9 mouse cellular contexts compared by ENCODE assay signal in genomic region chr9:50700921-50701691, GRCm38 (mm10). TPM values are rescaled to one million over a fixed set of nuclear protein-coding genes. Genes with fewer than 3 reads are reported as not detected.
DNase-seq lines count a peak whose midpoint lies in the region; ATAC-seq and TF ChIP-seq lines count a peak whose summit lies in the region.
"Had no signal": no experiment of that assay in that cellular context is flagged by ENCODE, and none has a peak within 500 bp of the region (broad histone marks: within the 10 kb centered on the region; RNA-seq: fewer than 3 reads in every experiment).

No protein-coding gene starts in this region.

- no peaks in the 10 kb centered on the region; the same call in 1 of the 2 replicates for H3K27me3 ChIP-seq in lung, postnatal 0 days (replicated peaks; ENCODE audit: insufficient read depth, low read length)
- no peaks in the 10 kb centered on the region for H3K27me3 ChIP-seq in forebrain, embryonic 15.5 days

- intact Hi-C loops in heart, postnatal 10 days (cut with DNase I), result no loop called here

- no peaks in the 10 kb centered on the region for H3K36me3 ChIP-seq in lung, postnatal 0 days (ENCODE audit: insufficient read depth, low read length)
- H3K36me3 ChIP-seq in forebrain, embryonic 15.5 days, result 0 out of 2 replicates have a peak, but pooled peaks cover 3% of the 10 kb centered on the region

- peak; percentile 94 for ATAC-seq in lung, postnatal 0 days
- ATAC-seq in forebrain, embryonic 15.5 days (replicated peaks), result no peak

- H3K9me3 ChIP-seq in lung, postnatal 0 days (ENCODE audit: low read length), result no peaks in the 10 kb centered on the region
- H3K9me3 ChIP-seq in forebrain, embryonic 15.5 days, result no peaks in the 10 kb centered on the region

- peak overlapping the region; percentile 71; the same call in 1 of the 2 replicates for H3K27ac ChIP-seq in layer of hippocampus, adult 2 months
- peak overlapping the region; percentile 73 for H3K27ac ChIP-seq in lung, postnatal 0 days (ENCODE audit: low read length)
- no peak overlapping the region for H3K27ac ChIP-seq in forebrain, embryonic 15.5 days (replicated peaks)
- H3K27ac ChIP-seq: macrophage had no signal

- peaks cover 10% of the 10 kb centered on the region; the same call in 1 of the 2 replicates for H3K4me1 ChIP-seq in lung, postnatal 0 days (ENCODE audit: insufficient read depth, low read depth, low read length)
- H3K4me1 ChIP-seq in forebrain, embryonic 15.5 days, result peaks cover 21% of the 10 kb centered on the region

- TF ChIP-seq EP300 in lung, postnatal 0 days (IDR thresholded peaks at IDR 0.05), result peak; percentile 59

- peak overlapping the region; percentile 11; the same call in 1 of the 2 replicates for H3K4me2 ChIP-seq in lung, postnatal 0 days (replicated peaks; ENCODE audit: low read depth, low read length)
- H3K4me2 ChIP-seq in forebrain, embryonic 15.5 days (replicated peaks), result no peak overlapping the region

- no peak overlapping the region for H3K4me3 ChIP-seq in layer of hippocampus, adult 2 months
- H3K4me3 ChIP-seq in lung, postnatal 0 days (ENCODE audit: low read depth, low read length), result no peak overlapping the region
- H3K4me3 ChIP-seq in forebrain, embryonic 15.5 days, result no peak overlapping the region

- peak in 1 of 2 experiments; percentile 21 for DNase-seq in layer of hippocampus, adult 2 months (ENCODE audit: low spot score in 2 of 2)
- DNase-seq in layer of hippocampus, postnatal 14 days (ENCODE audit: low spot score in 2 of 2), result no peak
- peak; percentile 79 for DNase-seq in cerebellum, adult 9-11 months
- peak; percentile 50 to 62 for DNase-seq in heart, postnatal 10 days
- DNase-seq in lung, postnatal 0 days (ENCODE audit: low spot score), result peak; percentile 95
- DNase-seq in neural tube, embryonic 10.5 days (ENCODE audit: extremely low spot score, low spot score), result no peak
- no peak for DNase-seq in spleen, postnatal 10 days (ENCODE audit: low spot score in 2 of 2)

- 39% methylated on average over 11 of the region's 11 CpGs for WGBS in lung, postnatal 0 days
- 64% methylated on average over 11 of the region's 11 CpGs for WGBS in forebrain, embryonic 15.5 days

- no peak overlapping the region for H3K9ac ChIP-seq in lung, postnatal 0 days (replicated peaks; ENCODE audit: low read depth)
- H3K9ac ChIP-seq in forebrain, embryonic 15.5 days (replicated peaks), result no peak overlapping the region

- TF ChIP-seq CTCF in layer of hippocampus, adult 2 months (conservative IDR thresholded peaks at IDR 0.05), result peak; percentile 63
- TF ChIP-seq CTCF in lung, postnatal 0 days (IDR thresholded peaks at IDR 0.05), result peak; percentile 54

RNA-seq across cellular contexts. Expression of gene Dixdc1, which starts 38.2 kb away (rescaled TPM):
- total RNA-seq in layer of hippocampus, adult 2 months (2021), result 10 to 100 TPM; 80.1 to 87.4 TPM
- 10 to 100 TPM; 75.2 to 79.8 TPM for total RNA-seq in layer of hippocampus, postnatal 14 days (2021)
- 1 to 10 TPM; 7.4 to 7.7 TPM for total RNA-seq in heart, postnatal 10 days (2021)
- polyA plus RNA-seq in lung, postnatal 0 days (2015; fragmentation: Nextera tagmentation; extraction: Ambion mirVana), result 5.4 and 7.5 TPM in 2 replicates
- polyA plus RNA-seq in forebrain, embryonic 15.5 days (2015; fragmentation: Nextera tagmentation; extraction: Ambion mirVana), result 24.7 and 26.9 TPM in 2 replicates

RNA-seq across cellular contexts. Expression of gene Dlat, which starts 41.5 kb away (rescaled TPM):
- total RNA-seq in layer of hippocampus, adult 2 months (2021), result 100 to 1,000 TPM; 131 to 136 TPM
- 100 to 1,000 TPM; 142 to 149 TPM for total RNA-seq in layer of hippocampus, postnatal 14 days (2021)
- total RNA-seq in heart, postnatal 10 days (2021), result 100 to 1,000 TPM; 336 to 364 TPM
- polyA plus RNA-seq in lung, postnatal 0 days (2015; fragmentation: Nextera tagmentation; extraction: Ambion mirVana), result 27.2 and 30.0 TPM in 2 replicates
- polyA plus RNA-seq in forebrain, embryonic 15.5 days (2015; fragmentation: Nextera tagmentation; extraction: Ambion mirVana), result 41.4 and 43.9 TPM in 2 replicates

RNA-seq across cellular contexts. Expression of gene 2310030G06Rik, which starts 45.2 kb away (rescaled TPM):
- 1 to 10 TPM in 1 of 2 experiments, under 1 TPM in 1; 0.87 to 1.9 TPM for total RNA-seq in layer of hippocampus, adult 2 months (2021)
- total RNA-seq in layer of hippocampus, postnatal 14 days (2021), result 1 to 10 TPM; 1.5 to 2.1 TPM
- 1 to 10 TPM; 3.6 to 5.6 TPM for total RNA-seq in heart, postnatal 10 days (2021)
- polyA plus RNA-seq in lung, postnatal 0 days (2015; fragmentation: Nextera tagmentation; extraction: Ambion mirVana), result 28.5 and 29.8 TPM in 2 replicates
- 1.4 and 1.5 TPM in 2 replicates for polyA plus RNA-seq in forebrain, embryonic 15.5 days (2015; fragmentation: Nextera tagmentation; extraction: Ambion mirVana)
- polyA plus RNA-seq: macrophage had no signal

RNA-seq across cellular contexts. Expression of gene Cryab, which starts 50.0 kb away (rescaled TPM):
- 100 to 1,000 TPM; 117 to 119 TPM for total RNA-seq in layer of hippocampus, adult 2 months (2021)
- total RNA-seq in layer of hippocampus, postnatal 14 days (2021), result 10 to 100 TPM; 77.7 to 89.3 TPM
- 1,000 to 10,000 TPM; 1,315 to 1,426 TPM for total RNA-seq in heart, postnatal 10 days (2021)
- 442 and 571 TPM in 2 replicates for polyA plus RNA-seq in lung, postnatal 0 days (2015; fragmentation: Nextera tagmentation; extraction: Ambion mirVana)
- 13.1 and 14.1 TPM in 2 replicates for polyA plus RNA-seq in forebrain, embryonic 15.5 days (2015; fragmentation: Nextera tagmentation; extraction: Ambion mirVana)

RNA-seq across cellular contexts. Expression of gene Hspb2, which starts 51.0 kb away (rescaled TPM):
- total RNA-seq in layer of hippocampus, adult 2 months (2021), result under 1 TPM; 0.51 to 0.79 TPM
- 1 to 10 TPM; 1.3 to 1.8 TPM for total RNA-seq in layer of hippocampus, postnatal 14 days (2021)
- total RNA-seq in heart, postnatal 10 days (2021), result 100 to 1,000 TPM; 119 to 133 TPM
- 30.8 and 32.4 TPM in 2 replicates for polyA plus RNA-seq in lung, postnatal 0 days (2015; fragmentation: Nextera tagmentation; extraction: Ambion mirVana)
- 1.4 TPM in 1 of 2 replicates, not detected in the other for polyA plus RNA-seq in forebrain, embryonic 15.5 days (2015; fragmentation: Nextera tagmentation; extraction: Ambion mirVana)
- polyA plus RNA-seq: macrophage had no signal

Comparison
In these comparisons a context has a peak if more than half of its experiments do, and no peak if none do; other contexts are left out.
1. DNase-seq: peak in cerebellum, adult 9-11 months (single experiment), heart, postnatal 10 days (2 of 2) and lung, postnatal 0 days (single experiment); none in layer of hippocampus, postnatal 14 days (0 of 2), neural tube, embryonic 10.5 days (single experiment) and spleen, postnatal 10 days (0 of 2).
2. RNA of gene Dixdc1, which starts 38.2 kb away (total RNA-seq): 80.1 to 87.4 TPM in layer of hippocampus, adult 2 months and 75.2 to 79.8 TPM in layer of hippocampus, postnatal 14 days; 7.4 to 7.7 TPM in heart, postnatal 10 days; every median in the first group is over 4 times any median in the second.